Comparison of ENCODE assay signal across 7 mouse cellular contexts in genomic region chr6:83234280-83234741, GRCm38 (mm10). TPM values are rescaled to one million over a fixed set of nuclear protein-coding genes. Genes with fewer than 3 reads are reported as not detected.
DNase-seq lines count a peak whose midpoint lies in the region; ATAC-seq lines count a peak whose summit lies in the region.

No protein-coding gene starts in this region.

- peak; percentile 73 for DNase-seq in ZHBTc4 (ENCODE audit: low read depth, low spot score)
- no peak for DNase-seq in right cerebral cortex, adult 18-20 months
- no peak for DNase-seq in left cerebral cortex, postnatal 36 days (ENCODE audit: low spot score in 2 of 2)
- no peak for DNase-seq in spleen, adult 18-20 months

- intact Hi-C loops in left cerebral cortex, postnatal 36 days (cut with DNase I) = no loop called here

- peak overlapping the region; percentile 35 for H3K4me2 ChIP-seq in embryonic facial prominence, embryonic 15.5 days (replicated peaks)
- H3K4me2 ChIP-seq in kidney, embryonic 15.5 days = peak overlapping the region; percentile 44
- H3K4me2 ChIP-seq in midbrain, embryonic 12.5 days (replicated peaks) = peak overlapping the region; percentile 30

- no peak overlapping the region for H3K27ac ChIP-seq in embryonic facial prominence, embryonic 15.5 days (replicated peaks)
- H3K27ac ChIP-seq in kidney, embryonic 15.5 days = peak overlapping the region; percentile 71
- H3K27ac ChIP-seq in midbrain, embryonic 12.5 days (replicated peaks) = no peak overlapping the region

- no peak overlapping the region for H3K9ac ChIP-seq in embryonic facial prominence, embryonic 15.5 days
- H3K9ac ChIP-seq in kidney, embryonic 15.5 days = 0 out of 2 replicates have a peak overlapping the region, but pooled peaks have one; percentile 7
- no peak overlapping the region for H3K9ac ChIP-seq in midbrain, embryonic 12.5 days (replicated peaks)

- 3% methylated on average over 14 of the region's 14 CpGs for WGBS in embryonic facial prominence, embryonic 15.5 days
- WGBS in kidney, embryonic 15.5 days = 2% methylated on average over 14 of the region's 14 CpGs
- WGBS in midbrain, embryonic 12.5 days = 1% methylated on average over 14 of the region's 14 CpGs

- H3K36me3 ChIP-seq in embryonic facial prominence, embryonic 15.5 days = no peaks in the 10 kb centered on the region
- H3K36me3 ChIP-seq in kidney, embryonic 15.5 days = no peaks in the 10 kb centered on the region
- H3K36me3 ChIP-seq in midbrain, embryonic 12.5 days = no peaks in the 10 kb centered on the region

- ATAC-seq in embryonic facial prominence, embryonic 15.5 days (ENCODE audit: insufficient number of reproducible peaks, low FRiP score, low TSS enrichment, low read depth) = 0 out of 2 replicates have a peak, but pooled peaks have one; percentile 22
- ATAC-seq in kidney, embryonic 15.5 days (replicated peaks; ENCODE audit: low FRiP score) = peak; percentile 69
- ATAC-seq in midbrain, embryonic 12.5 days (ENCODE audit: low FRiP score, low read depth) = 0 out of 2 replicates have a peak, but pooled peaks have one; percentile 49

- peaks cover 4% of the 10 kb centered on the region for H3K27me3 ChIP-seq in embryonic facial prominence, embryonic 15.5 days
- peaks cover 25% of the 10 kb centered on the region; the same call in 1 of the 2 replicates for H3K27me3 ChIP-seq in kidney, embryonic 15.5 days
- H3K27me3 ChIP-seq in midbrain, embryonic 12.5 days = peaks cover 72% of the 10 kb centered on the region

- peak overlapping the region; percentile 22 for H3K4me3 ChIP-seq in embryonic facial prominence, embryonic 15.5 days (replicated peaks)
- peak overlapping the region; percentile 14 for H3K4me3 ChIP-seq in kidney, embryonic 15.5 days (replicated peaks)
- no peak overlapping the region for H3K4me3 ChIP-seq in midbrain, embryonic 12.5 days

- H3K4me1 ChIP-seq in embryonic facial prominence, embryonic 15.5 days = peaks cover 17% of the 10 kb centered on the region
- H3K4me1 ChIP-seq in kidney, embryonic 15.5 days = peaks cover 23% of the 10 kb centered on the region
- peaks cover 12% of the 10 kb centered on the region for H3K4me1 ChIP-seq in midbrain, embryonic 12.5 days

- H3K9me3 ChIP-seq in embryonic facial prominence, embryonic 15.5 days (replicated peaks) = no peaks in the 10 kb centered on the region
- no peaks in the 10 kb centered on the region for H3K9me3 ChIP-seq in kidney, embryonic 15.5 days (replicated peaks)
- H3K9me3 ChIP-seq in midbrain, embryonic 12.5 days = no peaks in the 10 kb centered on the region

RNA-seq across cellular contexts. Expression of gene Slc4a5, which starts 14.7 kb away (rescaled TPM):
- 0.11 and 0.48 TPM in 2 replicates for polyA plus RNA-seq in embryonic facial prominence, embryonic 15.5 days (2015; fragmentation: Nextera tagmentation; extraction: Ambion mirVana)
- 0.44 and 0.59 TPM in 2 replicates for polyA plus RNA-seq in kidney, embryonic 15.5 days (2015; fragmentation: Nextera tagmentation; extraction: Ambion mirVana)
- polyA plus RNA-seq in midbrain, embryonic 12.5 days (2016; fragmentation: Nextera tagmentation; extraction: Ambion mirVana) = 0.52 and 0.62 TPM in 2 replicates
- under 1 TPM; 0.25 to 0.69 TPM for total RNA-seq in left cerebral cortex, postnatal 36 days (2021)
